Mouse (Mus musculus): Measurements from ENCODE around the gene Mpig6b. TPM values are rescaled to one million over a fixed set of nuclear protein-coding genes. Genes with fewer than 3 reads are reported as not detected.

Mpig6b gene
- polyA plus RNA-seq, 1 experiment from 2014 or later = 0.97 TPM

- peak overlapping the region; percentile 77; the same call in 1 of the 2 replicates for H3K9ac ChIP-seq (replicated peaks; ENCODE audit: low read depth, low read length)
- H3K27me3 ChIP-seq (ENCODE audit: control insufficient read depth, insufficient read depth, low read length) = no peaks in the 10 kb centered on the region
- no peak for ATAC-seq (ENCODE audit: insufficient number of reproducible peaks, insufficient read depth, low FRiP score, low read depth)
- WGBS = 61% methylated on average over 8 of the region's 8 CpGs
- peak overlapping the region; percentile 52 for H3K4me2 ChIP-seq (replicated peaks; ENCODE audit: low read depth, low read length)
- H3K9me3 ChIP-seq (ENCODE audit: control insufficient read depth, low read depth, low read length) = no peaks in the 10 kb centered on the region
- peak overlapping the region; percentile 54 for H3K4me3 ChIP-seq (ENCODE audit: low read depth, low read length)
- peaks cover 10% of the 10 kb centered on the region for H3K4me1 ChIP-seq (ENCODE audit: control insufficient read depth, insufficient read depth, low read length)
- peaks cover 31% of the 10 kb centered on the region for H3K36me3 ChIP-seq (ENCODE audit: control insufficient read depth, insufficient read depth, low read length)
- peak overlapping the region; percentile 92; the same call in 1 of the 2 replicates for H3K27ac ChIP-seq (ENCODE audit: low read length)
Measured at GRCm38 (mm10) chr17:35090166-35090932, 24.4 kb upstream of the Mpig6b start.

- no peaks in the 10 kb centered on the region for H3K9me3 ChIP-seq (ENCODE audit: control insufficient read depth, low read depth, low read length)
- H3K4me1 ChIP-seq (ENCODE audit: control insufficient read depth, insufficient read depth, low read length) = peaks cover 10% of the 10 kb centered on the region
- no peaks in the 10 kb centered on the region for H3K27me3 ChIP-seq (ENCODE audit: control insufficient read depth, insufficient read depth, low read length)
- peak within 1 kb of the TSS; percentile 92 for H3K27ac ChIP-seq (ENCODE audit: low read length)
- 3% methylated on average over 67 of the region's 67 CpGs for WGBS
- peak within 1 kb of the TSS; percentile 54 for H3K4me3 ChIP-seq (ENCODE audit: low read depth, low read length)
- peak within 1 kb of the TSS; percentile 52 for H3K4me2 ChIP-seq (replicated peaks; ENCODE audit: low read depth, low read length)
- peak; percentile 96 for ATAC-seq (ENCODE audit: insufficient number of reproducible peaks, insufficient read depth, low FRiP score, low read depth)
- H3K36me3 ChIP-seq (ENCODE audit: control insufficient read depth, insufficient read depth, low read length) = peaks cover 21% of the 10 kb centered on the region
- peak within 1 kb of the TSS; percentile 77 for H3K9ac ChIP-seq (replicated peaks; ENCODE audit: low read depth, low read length)
Measured at GRCm38 (mm10) chr17:35088825-35089644, 23.1 kb upstream of the Mpig6b start, which contains the start of gene Abhd16a. Abhd16a (plus strand) TSS chr17:35089263.

GRCm38 (mm10) chr17:35088151-35088550 lies 22.2 kb upstream of the Mpig6b start:
- no peak for ATAC-seq (ENCODE audit: insufficient number of reproducible peaks, insufficient read depth, low FRiP score, low read depth)
- Histone ChIP-seq H3K27ac (ENCODE audit: low read length) (no peak overlapping the region), H3K4me3 (ENCODE audit: low read depth, low read length) (no peak overlapping the region), H3K9me3 (ENCODE audit: control insufficient read depth, low read depth, low read length) (no peaks in the 10 kb centered on the region), H3K27me3 (ENCODE audit: control insufficient read depth, insufficient read depth, low read length) (no peaks in the 10 kb centered on the region), H3K36me3 (ENCODE audit: control insufficient read depth, insufficient read depth, low read length) (peaks cover 16% of the 10 kb centered on the region), H3K4me1 (ENCODE audit: control insufficient read depth, insufficient read depth, low read length) (peaks cover 10% of the 10 kb centered on the region), H3K9ac (replicated peaks; ENCODE audit: low read depth, low read length) (no peak overlapping the region), H3K4me2 (replicated peaks; ENCODE audit: low read depth, low read length) (no peak overlapping the region)
- 43% methylated on average over 2 of the region's 2 CpGs for WGBS

GRCm38 (mm10) chr17:35085208-35085865 lies 19.4 kb upstream of the Mpig6b start, which contains the start of gene Ly6g6f:
Ly6g6f (minus strand) TSS chr17:35085610.
- no peak for ATAC-seq (ENCODE audit: insufficient number of reproducible peaks, insufficient read depth, low FRiP score, low read depth)
- no peaks in the 10 kb centered on the region for H3K27me3 ChIP-seq (ENCODE audit: control insufficient read depth, insufficient read depth, low read length)
- H3K4me2 ChIP-seq (replicated peaks; ENCODE audit: low read depth, low read length) = no peak within 1 kb of the TSS
- H3K4me1 ChIP-seq (ENCODE audit: control insufficient read depth, insufficient read depth, low read length) = peaks cover 5% of the 10 kb centered on the region
- no peak within 1 kb of the TSS for H3K4me3 ChIP-seq (ENCODE audit: low read depth, low read length)
- H3K9ac ChIP-seq (replicated peaks; ENCODE audit: low read depth, low read length) = no peak within 1 kb of the TSS
- no peaks in the 10 kb centered on the region for H3K9me3 ChIP-seq (ENCODE audit: control insufficient read depth, low read depth, low read length)
- no peaks in the 10 kb centered on the region; the same call in 1 of the 2 replicates for H3K36me3 ChIP-seq (ENCODE audit: control insufficient read depth, insufficient read depth, low read length)
- 63% methylated on average over 7 of the region's 7 CpGs for WGBS
- H3K27ac ChIP-seq (ENCODE audit: low read length) = no peak within 1 kb of the TSS

- Histone ChIP-seq H3K27me3 (ENCODE audit: control insufficient read depth, insufficient read depth, low read length) (no peaks in the 10 kb centered on the region), H3K4me1 (ENCODE audit: control insufficient read depth, insufficient read depth, low read length) (no peaks in the 10 kb centered on the region), H3K36me3 (ENCODE audit: control insufficient read depth, insufficient read depth, low read length) (no peaks in the 10 kb centered on the region), H3K9ac (replicated peaks; ENCODE audit: low read depth, low read length) (no peak overlapping the region), H3K9me3 (ENCODE audit: control insufficient read depth, low read depth, low read length) (no peaks in the 10 kb centered on the region), H3K4me3 (ENCODE audit: low read depth, low read length) (no peak overlapping the region), H3K27ac (ENCODE audit: low read length) (no peak overlapping the region), H3K4me2 (replicated peaks; ENCODE audit: low read depth, low read length) (no peak overlapping the region)
- 79% methylated on average over 3 of the region's 3 CpGs for WGBS
- no peak for ATAC-seq (ENCODE audit: insufficient number of reproducible peaks, insufficient read depth, low FRiP score, low read depth)
Measured at GRCm38 (mm10) chr17:35083929-35084497, 18.0 kb upstream of the Mpig6b start.

GRCm38 (mm10) chr17:35082841-35083576 lies 17.0 kb upstream of the Mpig6b start:
- no peak overlapping the region for H3K27ac ChIP-seq (ENCODE audit: low read length)

GRCm38 (mm10) chr17:35080710-35081109 lies 14.7 kb upstream of the Mpig6b start:
- no peaks in the 10 kb centered on the region for H3K36me3 ChIP-seq (ENCODE audit: control insufficient read depth, insufficient read depth, low read length)
- H3K27ac ChIP-seq (ENCODE audit: low read length) = no peak overlapping the region
- H3K4me3 ChIP-seq (ENCODE audit: low read depth, low read length) = no peak overlapping the region
- ATAC-seq (ENCODE audit: insufficient number of reproducible peaks, insufficient read depth, low FRiP score, low read depth) = no peak
- H3K9me3 ChIP-seq (ENCODE audit: control insufficient read depth, low read depth, low read length) = no peaks in the 10 kb centered on the region
- 81% methylated on average over 4 of the region's 4 CpGs for WGBS
- H3K27me3 ChIP-seq (ENCODE audit: control insufficient read depth, insufficient read depth, low read length) = no peaks in the 10 kb centered on the region
- H3K4me1 ChIP-seq (ENCODE audit: control insufficient read depth, insufficient read depth, low read length) = 0 out of 2 replicates have a peak, but pooled peaks cover 13% of the 10 kb centered on the region
- H3K4me2 ChIP-seq (replicated peaks; ENCODE audit: low read depth, low read length) = no peak overlapping the region
- no peak overlapping the region for H3K9ac ChIP-seq (replicated peaks; ENCODE audit: low read depth, low read length)

More at GRCm38 (mm10) chr17:35082841-35083576, 17.0 kb upstream of the Mpig6b start:
- WGBS = 81% methylated on average over 16 of the region's 16 CpGs
- Histone ChIP-seq H3K9me3 (ENCODE audit: control insufficient read depth, low read depth, low read length) (no peaks in the 10 kb centered on the region), H3K4me3 (ENCODE audit: low read depth, low read length) (no peak overlapping the region), H3K27me3 (ENCODE audit: control insufficient read depth, insufficient read depth, low read length) (no peaks in the 10 kb centered on the region), H3K4me1 (ENCODE audit: control insufficient read depth, insufficient read depth, low read length) (no peaks in the 10 kb centered on the region), H3K4me2 (replicated peaks; ENCODE audit: low read depth, low read length) (no peak overlapping the region), H3K9ac (replicated peaks; ENCODE audit: low read depth, low read length) (no peak overlapping the region), H3K36me3 (ENCODE audit: control insufficient read depth, insufficient read depth, low read length) (no peaks in the 10 kb centered on the region)
- no peak for ATAC-seq (ENCODE audit: insufficient number of reproducible peaks, insufficient read depth, low FRiP score, low read depth)

All from stomach, embryonic 14.5 days (tissue).